Mouse (Mus musculus): ENCODE measurements at regions not wholly inside any gene's neighbourhood (a gene's known extent, or its start where the extent isn't known, plus 50 kb on each side); places are given as distances from the start of the nearest gene placed in this dataset.

GRCm38 (mm10) chr3:111868620-111869019 lies 1390.0 kb downstream of the Amy2a5 start:
- in situ Hi-C loops (cut with MboI, MseI): loop anchor here (10.0 kb wide), 1 partner anchor 1766 kb away; the partner anchor contains the start of gene Rnpc3
